Mouse (Mus musculus): ENCODE data around the gene Mpped2. TPM values are rescaled to one million over a fixed set of nuclear protein-coding genes. Genes with fewer than 3 reads are reported as not detected.

The Mpped2 gene
- polyA plus RNA-seq (2014; fragmentation: Nextera tagmentation; extraction: Ambion mirVana) = 45.6 and 54.7 TPM in 2 replicates

DNA sequence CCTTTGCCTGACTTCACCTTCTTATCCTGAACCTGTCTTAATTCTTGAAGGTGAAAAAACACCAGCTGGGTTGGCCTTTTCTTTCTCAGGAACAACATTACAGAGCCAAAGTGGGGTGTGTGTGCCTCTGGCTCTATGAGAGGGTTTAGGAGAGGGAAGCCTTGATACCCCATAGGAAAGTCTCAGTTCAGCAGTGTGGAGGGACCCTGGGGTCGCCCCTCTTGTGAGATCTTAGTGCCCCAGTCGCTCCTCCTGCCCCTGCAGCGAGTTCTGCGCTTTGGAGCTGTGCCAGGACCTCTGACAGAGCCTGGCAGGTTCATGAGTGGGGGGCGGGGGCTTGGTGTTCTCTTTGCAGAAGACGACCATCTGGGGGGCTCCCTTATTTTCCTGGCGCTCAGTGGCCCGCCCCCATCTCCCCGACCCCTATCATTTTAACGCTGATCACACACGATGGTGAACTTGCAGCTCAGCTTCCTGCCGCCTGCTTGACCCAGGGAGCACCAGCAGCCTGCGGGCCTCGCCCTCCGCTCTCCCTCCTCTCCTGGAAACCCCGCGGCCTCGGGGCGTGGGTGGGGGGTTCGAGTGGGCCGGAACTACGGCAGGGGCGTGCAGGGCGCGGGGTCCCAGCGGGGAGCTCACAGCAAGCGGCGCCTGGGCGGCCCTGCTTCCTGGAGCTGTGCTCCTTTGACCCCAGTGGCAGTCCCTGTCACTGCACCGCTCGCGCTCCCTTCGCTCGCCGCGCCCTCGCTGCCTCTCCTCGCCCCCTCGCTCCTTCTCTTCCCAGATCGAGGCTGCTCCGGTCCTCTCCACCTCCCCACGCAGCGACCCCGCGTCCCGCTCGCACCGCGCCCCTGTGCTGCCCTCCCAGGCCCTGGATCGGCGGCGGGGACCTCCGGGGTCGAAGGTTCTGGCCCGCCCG is at the start of gene Mpped2:
Gene Mpped2, plus strand, starts transcription at position 487 of the 919 bp plus-strand sequence.
- DNase-seq (ENCODE audit: low spot score) (peak; percentile 89), ATAC-seq (replicated peaks; ENCODE audit: low FRiP score, low TSS enrichment, low read depth) (peak; percentile 82)
- Histone ChIP-seq H3K4me2 (ENCODE audit: low read length) (peak within 1 kb of the TSS; percentile 95), H3K36me3 (ENCODE audit: control insufficient read depth, insufficient read depth, low read length) (no peaks in the 10 kb centered on the region), H3K4me3 (ENCODE audit: low read depth, low read length) (peak within 1 kb of the TSS; percentile 90), H3K4me1 (replicated peaks; ENCODE audit: control insufficient read depth, insufficient read depth, low read length) (peaks cover 6% of the 10 kb centered on the region; the same call in 1 of the 2 replicates), H3K27me3 (replicated peaks; ENCODE audit: control insufficient read depth, insufficient read depth, low read length) (no peaks in the 10 kb centered on the region), H3K9me3 (ENCODE audit: control insufficient read depth, low read length) (no peaks in the 10 kb centered on the region), H3K27ac (ENCODE audit: low read depth) (peak within 1 kb of the TSS; percentile 96), H3K9ac (ENCODE audit: low read length) (peak within 1 kb of the TSS; percentile 93)
- under 1% methylated on average over 47 of the region's 56 CpGs for WGBS

DNA sequence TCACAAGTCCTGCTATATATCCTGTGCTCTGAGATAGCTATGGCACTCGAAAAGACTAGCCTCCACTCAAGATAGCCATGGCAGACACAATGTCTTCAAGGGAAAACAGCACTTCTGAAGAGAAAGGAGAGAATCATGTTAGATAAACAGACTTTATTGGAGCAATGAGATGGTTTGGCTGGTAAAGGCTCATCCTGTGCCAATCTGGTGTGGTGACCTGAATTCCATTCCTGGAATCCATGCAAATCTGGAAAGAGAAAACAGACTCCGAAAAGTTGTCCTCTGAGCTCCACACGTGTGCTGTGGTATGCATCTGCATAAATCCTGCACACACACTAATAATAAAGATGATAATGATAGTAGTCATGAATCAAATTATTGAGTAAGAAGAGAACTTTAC is 48.3 kb upstream of the Mpped2 start:
- WGBS = 83% methylated on average over 3 of the region's 3 CpGs
- no peaks in the 10 kb centered on the region for H3K9me3 ChIP-seq (ENCODE audit: control insufficient read depth, low read length)
- no peak for ATAC-seq (replicated peaks; ENCODE audit: low FRiP score, low TSS enrichment, low read depth)
- no peak overlapping the region for H3K9ac ChIP-seq (ENCODE audit: low read length)
- no peak overlapping the region for H3K4me3 ChIP-seq (ENCODE audit: low read depth, low read length)
- no peaks in the 10 kb centered on the region for H3K27me3 ChIP-seq (replicated peaks; ENCODE audit: control insufficient read depth, insufficient read depth, low read length)
- no peak for DNase-seq (ENCODE audit: low spot score)
- 0 out of 2 replicates have a peak, but pooled peaks cover 4% of the 10 kb centered on the region for H3K4me1 ChIP-seq (replicated peaks; ENCODE audit: control insufficient read depth, insufficient read depth, low read length)
- no peaks in the 10 kb centered on the region for H3K36me3 ChIP-seq (ENCODE audit: control insufficient read depth, insufficient read depth, low read length)
- H3K4me2 ChIP-seq (ENCODE audit: low read length) = no peak overlapping the region
- H3K27ac ChIP-seq (ENCODE audit: low read depth) = no peak overlapping the region

DNA sequence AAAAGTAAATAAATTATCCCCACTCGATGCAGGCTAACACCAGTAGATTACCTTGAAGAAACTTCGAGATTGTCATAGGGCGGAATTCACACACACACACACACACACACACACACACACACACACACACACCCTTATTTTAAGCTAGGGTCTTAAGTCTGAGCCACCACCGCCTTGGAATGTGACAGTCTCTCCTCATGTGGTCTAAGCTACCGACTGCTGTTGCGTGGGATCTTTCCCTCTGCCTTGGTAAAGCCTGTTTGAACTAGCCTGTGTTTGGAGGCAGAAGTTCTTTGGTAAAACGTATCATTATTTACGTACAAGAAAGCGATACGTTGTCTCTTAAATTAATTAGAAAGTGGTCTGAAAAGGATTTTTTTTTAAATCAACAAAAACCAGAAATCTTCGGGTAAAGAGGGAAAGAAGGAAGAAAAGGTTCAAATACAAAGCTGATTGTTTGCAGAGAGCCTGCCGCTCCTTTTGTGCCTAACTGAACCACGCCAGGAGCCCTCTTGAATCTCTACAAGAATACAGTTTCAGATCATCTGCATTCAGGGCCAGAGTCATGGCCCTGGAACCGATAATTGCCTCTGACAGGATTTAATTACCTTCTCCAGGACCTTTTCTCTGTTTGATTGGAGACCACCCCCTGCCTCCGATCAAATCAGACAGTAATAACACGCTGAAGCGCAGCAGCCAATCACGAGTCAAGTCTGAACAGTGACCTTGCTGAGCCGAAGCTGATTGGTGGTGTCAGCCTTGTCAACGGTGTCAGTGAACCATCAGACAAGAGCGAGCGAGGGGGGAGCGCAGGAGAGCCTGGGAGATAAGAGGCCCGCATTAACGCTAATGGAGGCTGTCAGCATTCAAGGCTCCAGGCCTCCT is 43.1 kb upstream of the Mpped2 start:
- H3K27me3 ChIP-seq (replicated peaks; ENCODE audit: control insufficient read depth, insufficient read depth, low read length) = no peaks in the 10 kb centered on the region
- peak overlapping the region; percentile 45 for H3K4me3 ChIP-seq (ENCODE audit: low read depth, low read length)
- 0 out of 2 replicates have a peak, but pooled peaks cover 5% of the 10 kb centered on the region for H3K4me1 ChIP-seq (replicated peaks; ENCODE audit: control insufficient read depth, insufficient read depth, low read length)
- H3K36me3 ChIP-seq (ENCODE audit: control insufficient read depth, insufficient read depth, low read length) = no peaks in the 10 kb centered on the region
- peak overlapping the region; percentile 63 for H3K4me2 ChIP-seq (ENCODE audit: low read length)
- ATAC-seq (replicated peaks; ENCODE audit: low FRiP score, low TSS enrichment, low read depth) (peak; percentile 97), DNase-seq (ENCODE audit: low spot score) (peak; percentile 81)
- 5% methylated on average over 25 of the region's 25 CpGs for WGBS
- H3K27ac ChIP-seq (ENCODE audit: low read depth) = peak overlapping the region; percentile 64; the same call in 1 of the 2 replicates
- H3K9me3 ChIP-seq (ENCODE audit: control insufficient read depth, low read length) = no peaks in the 10 kb centered on the region
- H3K9ac ChIP-seq (ENCODE audit: low read length) = peak overlapping the region; percentile 45

DNA sequence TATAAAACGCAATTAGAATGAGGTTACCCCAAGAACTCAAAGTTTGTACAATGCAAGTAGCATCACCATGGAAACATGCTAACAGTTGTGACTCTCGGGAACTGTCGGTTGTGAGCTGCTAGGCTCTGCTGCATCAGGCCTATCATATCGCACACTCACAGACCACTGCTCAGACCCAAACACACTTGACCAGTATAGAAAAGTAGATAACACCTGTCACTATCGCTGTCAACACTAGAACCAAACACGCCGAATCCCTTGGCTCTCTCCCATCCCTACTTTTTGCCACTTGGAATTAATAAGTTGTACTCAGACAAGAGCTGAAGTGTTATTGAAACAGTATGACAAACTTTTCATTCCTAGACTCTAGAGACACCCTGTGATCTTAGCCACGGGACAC is 40.9 kb upstream of the Mpped2 start:
- no peak for ATAC-seq (replicated peaks; ENCODE audit: low FRiP score, low TSS enrichment, low read depth)
- WGBS = 81% methylated on average over 8 of the region's 8 CpGs
- H3K4me3 ChIP-seq (ENCODE audit: low read depth, low read length) = no peak overlapping the region

DNA sequence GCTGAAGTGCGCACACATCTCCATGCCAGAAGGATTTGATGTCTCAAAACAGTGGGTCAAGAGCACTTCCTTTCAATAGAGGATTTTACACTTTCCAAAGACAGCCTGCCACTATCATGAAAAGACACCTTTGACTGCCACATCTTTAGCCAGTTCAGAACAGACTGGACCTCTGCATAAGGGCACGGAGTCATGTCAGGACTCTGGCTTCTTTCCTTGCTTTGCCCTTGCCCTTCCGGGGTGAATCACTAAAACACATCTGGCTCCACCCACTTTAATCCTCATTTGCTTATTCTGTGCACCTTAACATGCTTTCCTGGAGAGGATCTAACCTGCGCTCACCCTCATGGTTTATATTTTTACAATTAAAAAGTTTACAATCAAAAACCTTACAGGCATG is 40.3 kb upstream of the Mpped2 start:
- 82% methylated on average over 4 of the region's 4 CpGs for WGBS
- no peak overlapping the region for H3K9ac ChIP-seq (ENCODE audit: low read length)
- no peaks in the 10 kb centered on the region for H3K9me3 ChIP-seq (ENCODE audit: control insufficient read depth, low read length)
- H3K4me2 ChIP-seq (ENCODE audit: low read length) = no peak overlapping the region
- DNase-seq (ENCODE audit: low spot score) = no peak
- 0 out of 2 replicates have a peak, but pooled peaks cover 6% of the 10 kb centered on the region for H3K4me1 ChIP-seq (replicated peaks; ENCODE audit: control insufficient read depth, insufficient read depth, low read length)
- no peak overlapping the region for H3K4me3 ChIP-seq (ENCODE audit: low read depth, low read length)
- H3K36me3 ChIP-seq (ENCODE audit: control insufficient read depth, insufficient read depth, low read length) = no peaks in the 10 kb centered on the region
- ATAC-seq (replicated peaks; ENCODE audit: low FRiP score, low TSS enrichment, low read depth) = no peak
- no peaks in the 10 kb centered on the region for H3K27me3 ChIP-seq (replicated peaks; ENCODE audit: control insufficient read depth, insufficient read depth, low read length)
- no peak overlapping the region for H3K27ac ChIP-seq (ENCODE audit: low read depth)

More for the DNA sequence above, 40.9 kb upstream of the Mpped2 start:
- Histone ChIP-seq H3K27me3 (replicated peaks; ENCODE audit: control insufficient read depth, insufficient read depth, low read length) (no peaks in the 10 kb centered on the region), H3K4me1 (replicated peaks; ENCODE audit: control insufficient read depth, insufficient read depth, low read length) (0 out of 2 replicates have a peak, but pooled peaks cover 6% of the 10 kb centered on the region), H3K36me3 (ENCODE audit: control insufficient read depth, insufficient read depth, low read length) (no peaks in the 10 kb centered on the region), H3K27ac (ENCODE audit: low read depth) (no peak overlapping the region), H3K4me2 (ENCODE audit: low read length) (no peak overlapping the region), H3K9ac (ENCODE audit: low read length) (no peak overlapping the region), H3K9me3 (ENCODE audit: control insufficient read depth, low read length) (no peaks in the 10 kb centered on the region)
- DNase-seq (ENCODE audit: low spot score) = no peak

DNA sequence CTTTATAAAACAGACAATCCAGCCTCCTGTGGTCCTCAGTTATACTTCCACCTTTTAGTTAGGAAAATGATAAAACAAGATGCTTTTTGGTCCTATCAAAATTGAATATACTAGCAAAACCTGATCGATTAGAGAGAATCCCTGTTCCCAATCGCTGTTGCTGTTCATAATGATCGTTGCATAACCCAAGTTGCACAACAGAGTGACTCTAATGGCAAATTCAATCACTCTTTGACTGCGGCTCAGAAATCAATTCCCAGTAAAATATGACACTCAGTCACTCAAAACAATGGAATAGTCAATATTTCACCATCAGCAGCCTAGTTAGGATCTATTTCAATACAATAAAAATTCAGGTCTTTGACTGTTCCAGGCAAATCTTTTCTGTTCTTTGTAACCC is 39.8 kb upstream of the Mpped2 start:
- 95% methylated on average over 4 of the region's 4 CpGs for WGBS
- no peak overlapping the region for H3K4me2 ChIP-seq (ENCODE audit: low read length)
- no peak overlapping the region for H3K4me3 ChIP-seq (ENCODE audit: low read depth, low read length)
- no peaks in the 10 kb centered on the region for H3K27me3 ChIP-seq (replicated peaks; ENCODE audit: control insufficient read depth, insufficient read depth, low read length)
- no peak overlapping the region for H3K9ac ChIP-seq (ENCODE audit: low read length)
- ATAC-seq (replicated peaks; ENCODE audit: low FRiP score, low TSS enrichment, low read depth) (no peak), DNase-seq (ENCODE audit: low spot score) (no peak)
- no peak overlapping the region for H3K27ac ChIP-seq (ENCODE audit: low read depth)
- 0 out of 2 replicates have a peak, but pooled peaks cover 6% of the 10 kb centered on the region for H3K4me1 ChIP-seq (replicated peaks; ENCODE audit: control insufficient read depth, insufficient read depth, low read length)
- H3K9me3 ChIP-seq (ENCODE audit: control insufficient read depth, low read length) = no peaks in the 10 kb centered on the region
- H3K36me3 ChIP-seq (ENCODE audit: control insufficient read depth, insufficient read depth, low read length) = no peaks in the 10 kb centered on the region

DNA sequence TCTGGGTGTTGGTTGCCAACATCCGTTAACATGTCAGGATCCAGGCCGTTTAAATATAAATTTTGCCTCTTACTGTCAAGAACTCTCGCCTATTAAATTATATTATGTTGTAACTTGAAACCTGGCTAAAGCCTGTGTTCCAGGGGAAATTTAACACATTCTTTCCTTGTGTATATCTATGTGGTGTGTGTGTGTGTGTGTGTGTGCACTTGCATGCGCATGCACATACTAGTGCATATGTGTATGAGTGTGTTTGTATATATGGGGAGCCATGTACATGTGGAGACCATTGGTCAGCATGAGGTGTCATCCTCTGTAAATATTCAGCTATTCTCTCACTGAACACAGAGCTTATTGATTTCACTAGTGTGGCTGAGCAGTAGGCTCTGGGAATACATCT is 37.8 kb upstream of the Mpped2 start:
- DNase-seq (ENCODE audit: low spot score) (no peak), ATAC-seq (replicated peaks; ENCODE audit: low FRiP score, low TSS enrichment, low read depth) (no peak)
- H3K36me3 ChIP-seq (ENCODE audit: control insufficient read depth, insufficient read depth, low read length) = no peaks in the 10 kb centered on the region
- 36% methylated on average over 4 of the region's 4 CpGs for WGBS
- H3K9ac ChIP-seq (ENCODE audit: low read length) = no peak overlapping the region
- H3K27ac ChIP-seq (ENCODE audit: low read depth) = no peak overlapping the region
- no peak overlapping the region for H3K4me3 ChIP-seq (ENCODE audit: low read depth, low read length)
- H3K9me3 ChIP-seq (ENCODE audit: control insufficient read depth, low read length) = no peaks in the 10 kb centered on the region
- H3K4me2 ChIP-seq (ENCODE audit: low read length) = no peak overlapping the region
- no peaks in the 10 kb centered on the region for H3K27me3 ChIP-seq (replicated peaks; ENCODE audit: control insufficient read depth, insufficient read depth, low read length)
- H3K4me1 ChIP-seq (replicated peaks; ENCODE audit: control insufficient read depth, insufficient read depth, low read length) = peaks cover 3% of the 10 kb centered on the region; the same call in 1 of the 2 replicates

DNA sequence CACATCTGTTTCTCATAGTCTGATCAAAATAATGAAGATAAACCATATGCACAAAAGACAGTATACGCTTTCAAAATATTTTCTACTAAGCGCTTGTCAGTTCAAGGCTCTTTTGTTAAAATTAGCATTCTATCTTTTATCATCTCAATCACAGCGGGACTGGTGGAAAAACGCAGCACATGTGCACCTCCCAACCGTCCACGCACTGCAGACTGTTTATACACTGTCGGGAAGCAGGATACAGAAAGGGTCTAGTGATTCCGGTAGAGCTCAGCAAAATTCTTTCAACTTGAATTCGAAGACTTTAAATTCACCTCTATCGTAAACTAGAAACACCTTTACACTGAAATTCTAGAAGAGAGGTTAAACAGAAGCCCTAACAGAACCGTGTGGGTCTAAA is 27.8 kb upstream of the Mpped2 start:
- DNase-seq (ENCODE audit: low spot score) (no peak), ATAC-seq (replicated peaks; ENCODE audit: low FRiP score, low TSS enrichment, low read depth) (no peak)
- no peak overlapping the region for H3K4me3 ChIP-seq (ENCODE audit: low read depth, low read length)
- H3K9ac ChIP-seq (ENCODE audit: low read length) = no peak overlapping the region
- H3K36me3 ChIP-seq (ENCODE audit: control insufficient read depth, insufficient read depth, low read length) = no peaks in the 10 kb centered on the region
- H3K4me1 ChIP-seq (replicated peaks; ENCODE audit: control insufficient read depth, insufficient read depth, low read length) = no peaks in the 10 kb centered on the region
- no peaks in the 10 kb centered on the region for H3K9me3 ChIP-seq (ENCODE audit: control insufficient read depth, low read length)
- no peaks in the 10 kb centered on the region for H3K27me3 ChIP-seq (replicated peaks; ENCODE audit: control insufficient read depth, insufficient read depth, low read length)
- no peak overlapping the region for H3K4me2 ChIP-seq (ENCODE audit: low read length)
- 39% methylated on average over 11 of the region's 11 CpGs for WGBS
- H3K27ac ChIP-seq (ENCODE audit: low read depth) = no peak overlapping the region

Data from intestine, embryonic 14.5 days (tissue).